Mouse (Mus musculus) ES-E14 (cell line): ENCODE results near the gene Tas2r135.

Experiments used
- CHD2 ChIP-seq: IDR thresholded peaks from 2 replicates; pipeline ENCODE4 v1.6.1; 2014; ENCODE audit warnings: mild to moderate bottlenecking, low read depth, low read length, inconsistent platforms
- HCFC1 ChIP-seq: IDR thresholded peaks from 2 replicates; pipeline ENCODE4 v1.6.1; 2012; ENCODE audit warnings: low read length, inconsistent platforms, borderline replicate concordance; ENCODE audit not compliant: insufficient read depth
- MAFK ChIP-seq: IDR thresholded peaks from 2 replicates; pipeline ENCODE4 v1.6.1; 2014; ENCODE audit warnings: mild to moderate bottlenecking, low read depth, low read length, inconsistent platforms; ENCODE audit not compliant: insufficient read depth
- ZC3H11A ChIP-seq: IDR thresholded peaks from 2 replicates; pipeline ENCODE4 v1.6.1; 2012; ENCODE audit warnings: low read depth, mild to moderate bottlenecking, inconsistent platforms, low read length, borderline replicate concordance
- ZNF384 ChIP-seq: IDR thresholded peaks from 2 replicates; pipeline ENCODE4 v1.6.1; 2012; ENCODE audit warnings: low read depth, low read length, inconsistent platforms

DNA sequence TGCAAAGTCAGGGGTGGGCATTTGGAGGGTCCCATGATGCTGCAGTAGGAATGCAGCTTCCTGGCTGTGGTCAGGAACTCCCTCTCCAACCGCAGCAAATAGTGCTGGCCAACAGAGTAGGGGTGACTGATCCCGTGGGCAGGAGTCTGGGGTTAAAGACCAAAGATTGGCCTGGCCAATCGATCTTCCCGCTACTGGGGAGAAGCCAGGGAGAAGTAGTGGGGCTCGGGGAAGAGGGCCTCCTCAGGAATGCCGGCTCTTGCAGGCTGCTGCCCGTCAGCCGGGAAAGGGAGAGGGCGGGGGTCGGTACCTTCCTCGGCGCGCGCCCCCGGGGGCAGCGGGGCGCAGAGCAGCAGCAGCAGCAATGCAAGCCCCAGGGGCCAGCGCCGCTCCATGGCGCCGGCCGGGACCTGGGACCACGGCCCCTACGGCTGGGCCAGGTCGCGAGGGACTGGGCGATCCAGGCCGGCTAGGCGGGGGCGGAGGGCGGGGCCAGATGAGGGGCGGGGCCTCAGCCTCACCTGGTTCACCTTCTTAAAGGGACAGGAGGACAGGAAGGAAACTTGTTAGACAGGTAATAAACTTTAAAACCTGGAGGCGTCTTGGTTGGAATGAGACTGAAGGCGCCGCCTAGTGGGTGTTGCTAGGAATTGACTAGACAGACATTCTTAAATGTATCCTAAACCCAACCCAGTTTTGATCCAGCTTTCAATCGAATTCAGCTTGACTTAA lies 32.3 kb upstream of the Tas2r135 start, which contains the start of gene Epha1:
- TF ChIP-seq ZNF384 (no peak), CHD2 (no peak), MAFK (no peak), HCFC1 (no peak), ZC3H11A (no peak)
